In genomic region chr16:33672643-33673042, GRCm38 (mm10) we compare ENCODE assay signal across 25 mouse cellular contexts. TPM values are rescaled to one million over a fixed set of nuclear protein-coding genes. Genes with fewer than 3 reads are reported as not detected.
DNase-seq lines count a peak whose midpoint lies in the region; ATAC-seq and TF ChIP-seq lines count a peak whose summit lies in the region.
"Had no signal": no experiment of that assay in that cellular context is flagged by ENCODE, and none has a peak within 500 bp of the region (broad histone marks: within the 10 kb centered on the region; RNA-seq: fewer than 3 reads in every experiment).

No protein-coding gene starts in this region.

- no peak overlapping the region for H3K9ac ChIP-seq in midbrain, embryonic 15.5 days
- no peak overlapping the region for H3K9ac ChIP-seq in CH12.LX (ENCODE audit: insufficient read depth, low read depth)
- no peak overlapping the region for H3K9ac ChIP-seq in intestine, embryonic 15.5 days
- H3K9ac ChIP-seq: embryonic facial prominence, embryonic 13.5 days; forebrain, embryonic 13.5 days; heart, embryonic 15.5 days; hindbrain, embryonic 15.5 days had no signal

- H3K9me3 ChIP-seq in midbrain, embryonic 10.5 days (replicated peaks): 0 out of 2 replicates have a peak, but pooled peaks cover 3% of the 10 kb centered on the region
- no peaks in the 10 kb centered on the region for H3K9me3 ChIP-seq in midbrain, embryonic 15.5 days
- peaks cover 4% of the 10 kb centered on the region for H3K9me3 ChIP-seq in CH12.LX (replicated peaks; ENCODE audit: low read length)
- no peaks in the 10 kb centered on the region for H3K9me3 ChIP-seq in intestine, embryonic 15.5 days
- H3K9me3 ChIP-seq: embryonic facial prominence, embryonic 10.5 days; embryonic facial prominence, embryonic 13.5 days; forebrain, embryonic 13.5 days; heart, embryonic 15.5 days; hindbrain, embryonic 15.5 days had no signal

- no peaks in the 10 kb centered on the region for H3K27me3 ChIP-seq in midbrain, embryonic 10.5 days (ENCODE audit: low read depth, poor library complexity, severe bottlenecking)
- H3K27me3 ChIP-seq in midbrain, embryonic 15.5 days (replicated peaks): no peaks in the 10 kb centered on the region
- H3K27me3 ChIP-seq in CH12.LX (replicated peaks): no peaks in the 10 kb centered on the region
- no peaks in the 10 kb centered on the region for H3K27me3 ChIP-seq in intestine, embryonic 15.5 days (replicated peaks)
- H3K27me3 ChIP-seq: embryonic facial prominence, embryonic 13.5 days; forebrain, embryonic 13.5 days; heart, embryonic 15.5 days; hindbrain, embryonic 15.5 days had no signal

- H3K4me1 ChIP-seq in midbrain, embryonic 10.5 days: peaks cover 28% of the 10 kb centered on the region
- no peaks in the 10 kb centered on the region; the same call in 1 of the 2 replicates for H3K4me1 ChIP-seq in midbrain, embryonic 15.5 days
- H3K4me1 ChIP-seq in CH12.LX (ENCODE audit: control insufficient read depth in 1 of 2, insufficient read depth in 2 of 2): peaks cover 11 to 17% of the 10 kb centered on the region in 2 experiments
- H3K4me1 ChIP-seq in intestine, embryonic 15.5 days (replicated peaks): peaks cover 12% of the 10 kb centered on the region
- H3K4me1 ChIP-seq: hindbrain, embryonic 15.5 days had no signal

- dilution Hi-C loops in CH12.LX (cut with MboI; ENCODE audit: extremely low pct_ligation_motif_present, extremely low pct_unique_long_range_greater_than_20kb, low sequenced_read_pairs): no loop called here

- no peak overlapping the region for H3K4me3 ChIP-seq in midbrain, embryonic 10.5 days
- no peak overlapping the region for H3K4me3 ChIP-seq in midbrain, embryonic 15.5 days
- H3K4me3 ChIP-seq in CH12.LX (replicated peaks in 1 of 3; ENCODE audit: low read depth in 2 of 3, low read length in 2 of 3, poor library complexity in 1 of 3): no peak overlapping the region
- no peak overlapping the region for H3K4me3 ChIP-seq in intestine, embryonic 15.5 days (replicated peaks)
- H3K4me3 ChIP-seq: embryonic facial prominence, embryonic 10.5 days; embryonic facial prominence, embryonic 13.5 days; erythroblast, embryonic 14.5 days; forebrain, embryonic 13.5 days; heart, embryonic 15.5 days; hindbrain, embryonic 15.5 days had no signal

- DNase-seq in cerebellum, adult 9-11 months: peak; percentile 8
- no peak for DNase-seq in cerebellum, adult 18-20 months
- no peak for DNase-seq in midbrain, embryonic 10.5 days (ENCODE audit: low spot score)
- DNase-seq in CH12.LX (ENCODE audit: extremely low read depth): no peak
- DNase-seq: adrenal gland, adult 2 months; adrenal gland, postnatal 14 days; B cell, adult 2 months; cerebellum, adult 11 months; cerebellum, adult 8-10 months; cerebellum, postnatal 36 days; embryo, embryonic 11 days; gastrocnemius, postnatal 10 days; gastrocnemius, postnatal 36 days; heart, postnatal 10 days; heart, postnatal 36 days; kidney, adult 11 months had no signal

- H3K27ac ChIP-seq in midbrain, embryonic 10.5 days (replicated peaks): peak overlapping the region; percentile 43; the same call in 1 of the 2 replicates
- no peak overlapping the region for H3K27ac ChIP-seq in midbrain, embryonic 15.5 days
- no peak overlapping the region for H3K27ac ChIP-seq in CH12.LX (ENCODE audit: insufficient read depth, low read depth)
- no peak overlapping the region for H3K27ac ChIP-seq in intestine, embryonic 15.5 days
- H3K27ac ChIP-seq: embryonic facial prominence, embryonic 10.5 days; embryonic facial prominence, embryonic 13.5 days; heart, embryonic 15.5 days; hindbrain, embryonic 15.5 days had no signal

- no peaks in the 10 kb centered on the region for H3K36me3 ChIP-seq in midbrain, embryonic 10.5 days
- no peaks in the 10 kb centered on the region for H3K36me3 ChIP-seq in midbrain, embryonic 15.5 days (replicated peaks)
- no peaks in the 10 kb centered on the region for H3K36me3 ChIP-seq in CH12.LX (replicated peaks in 1 of 2; ENCODE audit: control insufficient read depth in 1 of 2, insufficient read depth in 1 of 2, low read length in 1 of 2)
- no peaks in the 10 kb centered on the region for H3K36me3 ChIP-seq in intestine, embryonic 15.5 days
- H3K36me3 ChIP-seq: embryonic facial prominence, embryonic 10.5 days; embryonic facial prominence, embryonic 13.5 days; heart, embryonic 15.5 days; hindbrain, embryonic 15.5 days had no signal

- no peak for TF ChIP-seq POLR2A in CH12.LX (IDR thresholded peaks at IDR 0.05; ENCODE audit: low read depth, low read length)

- TF ChIP-seq RAD21 in CH12.LX (IDR thresholded peaks at IDR 0.05; ENCODE audit: low read depth, low read length): no peak

- ATAC-seq in midbrain, embryonic 15.5 days (replicated peaks): no peak
- no peak for ATAC-seq in intestine, embryonic 15.5 days

- H3K4me2 ChIP-seq in midbrain, embryonic 15.5 days: no peak overlapping the region
- H3K4me2 ChIP-seq in CH12.LX (ENCODE audit: insufficient read depth, low read depth, poor library complexity, severe bottlenecking): no peak overlapping the region
- H3K4me2 ChIP-seq in intestine, embryonic 15.5 days (replicated peaks): no peak overlapping the region
- H3K4me2 ChIP-seq: embryonic facial prominence, embryonic 13.5 days; forebrain, embryonic 13.5 days; heart, embryonic 11.5 days; heart, embryonic 15.5 days; hindbrain, embryonic 15.5 days had no signal

- in situ Hi-C loops in CH12.LX (cut with MboI; ENCODE audit: low pct_ligation_motif_present, low pct_unique_long_range_greater_than_20kb, low sequenced_read_pairs): loop anchor here (5.0 kb wide), 1 partner anchor 65 kb away; no protein-coding TSS in a partner anchor

- WGBS in midbrain, embryonic 10.5 days: 89% methylated on average over 4 of the region's 4 CpGs
- WGBS in midbrain, embryonic 15.5 days: 90% methylated on average over 4 of the region's 4 CpGs
- WGBS in intestine, embryonic 15.5 days: 90% methylated on average over 4 of the region's 4 CpGs

- TF ChIP-seq EP300 in CH12.LX (IDR thresholded peaks at IDR 0.05; ENCODE audit: low read length): 0 out of 2 replicates have a peak, but pooled peaks have one; percentile 18

- no peaks in the 10 kb centered on the region for H3K79me2 ChIP-seq in CH12.LX (replicated peaks; ENCODE audit: control insufficient read depth, extremely low read depth, insufficient read depth, poor library complexity, severe bottlenecking)

- no peak for TF ChIP-seq CTCF in CH12.LX (conservative IDR thresholded peaks at IDR 0.05 in 1 of 2, IDR thresholded peaks at IDR 0.05 in 1 of 2; ENCODE audit: low read depth in 2 of 2, low read length in 2 of 2)

TF ChIP-seq in CH12.LX, 34 proteins besides CTCF, POLR2A, EP300 and RAD21:
- TF ChIP-seq UBTF (IDR thresholded peaks at IDR 0.05; ENCODE audit: low read depth, low read length): no peak
- TF ChIP-seq ETS1 (conservative IDR thresholded peaks at IDR 0.05; ENCODE audit: low read depth, low read length): peak; percentile 25; the same call in 1 of the 2 replicates
- TF ChIP-seq USF2 (conservative IDR thresholded peaks at IDR 0.05; ENCODE audit: low read depth, low read length): no peak
- TF ChIP-seq BHLHE40 (IDR thresholded peaks at IDR 0.05; ENCODE audit: low read depth, low read length): peak; percentile 59
- 0 out of 2 replicates have a peak, but pooled peaks have one; percentile 68 for TF ChIP-seq MYC (IDR thresholded peaks at IDR 0.05; ENCODE audit: low read depth, low read length)
- no peak for TF ChIP-seq JUN (IDR thresholded peaks at IDR 0.05; ENCODE audit: insufficient read depth, low read depth, low read length)
- no peak for TF ChIP-seq JUND (conservative IDR thresholded peaks at IDR 0.05; ENCODE audit: low read depth, low read length)
- TF ChIP-seq MAX (IDR thresholded peaks at IDR 0.05; ENCODE audit: low read length): peak; percentile 69
- TF ChIP-seq PAX5 (IDR thresholded peaks at IDR 0.05; ENCODE audit: low read length): no peak

RNA-seq across cellular contexts. Expression of gene Heg1, which starts 11.5 kb away (rescaled TPM):
- 34.3 and 45.7 TPM in 2 replicates for polyA plus RNA-seq in midbrain, embryonic 10.5 days (2016; fragmentation: Nextera tagmentation; extraction: Ambion mirVana)
- polyA plus RNA-seq in midbrain, embryonic 15.5 days (2015; fragmentation: Nextera tagmentation; extraction: Ambion mirVana): 14.2 and 14.5 TPM in 2 replicates
- total RNA-seq in CH12.LX (2012; rRNA removed): 52.3 and 77.1 TPM in 2 replicates
- 33.5 and 40.8 TPM in 2 replicates for total RNA-seq in CH12.LX (2014; rRNA removed)
- polyA plus RNA-seq in CH12.LX (2012; ENCODE audit: insufficient read length, low read depth): 49.2 and 67.2 TPM in 2 replicates
- 21.2 and 21.4 TPM in 2 replicates for polyA plus RNA-seq in intestine, embryonic 15.5 days (2015; fragmentation: Nextera tagmentation; extraction: Ambion mirVana)
